Mouse (Mus musculus) erythroblast, embryonic 14.5 days (primary cell): ENCODE measurements around the gene Krtap1-3.

Experiments
- GATA1 ChIP-seq: IDR thresholded peaks from 2 replicates; pipeline ENCODE4 v1.6.1; 2012; ENCODE audit warnings: low read length, inconsistent platforms, mixed read lengths
- TAL1 ChIP-seq: IDR thresholded peaks from 3 replicates; pipeline ENCODE4 v1.6.1; 2012; ENCODE audit warnings: low read length, inconsistent platforms, mixed read lengths

DNA sequence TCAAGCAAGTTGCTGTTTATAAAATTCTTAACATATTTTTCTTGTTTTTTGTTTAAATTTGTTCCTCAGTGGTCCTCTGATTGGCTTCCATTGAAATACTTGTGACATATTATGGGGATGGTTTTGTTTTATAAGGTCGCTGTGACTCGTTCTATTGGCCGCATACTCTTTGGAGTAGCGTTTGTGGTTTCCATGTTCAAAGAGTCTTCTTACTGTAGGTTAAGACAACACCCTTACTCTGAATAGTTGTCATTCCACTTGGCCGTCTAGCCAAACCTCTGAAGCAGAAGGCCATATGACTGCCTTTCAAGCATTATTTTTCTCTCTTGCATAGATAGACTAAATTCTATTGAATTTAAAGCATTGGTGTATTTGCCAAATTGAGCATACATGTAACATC is 10.1 kb downstream of the Krtap1-3 start:
- no peak for TF ChIP-seq TAL1
- no peak for TF ChIP-seq GATA1
